Mouse (Mus musculus) heart, adult 11 months (tissue): ENCODE results near the gene Gramd1b.

Experiments used
- DNase-seq: peaks from one replicate; pipeline ENCODE4 v3.0.0; 2022

Gramd1b gene

GRCm38 (mm10) chr9:40455336-40456185, 75.6 kb downstream of the Gramd1b start:
- peak; percentile 98 for DNase-seq

GRCm38 (mm10) chr9:40455020-40455335, 76.2 kb downstream of the Gramd1b start:
- peak; percentile 89 for DNase-seq

GRCm38 (mm10) chr9:40453889-40454288, 77.3 kb downstream of the Gramd1b start:
- no peak for DNase-seq

- no peak for DNase-seq
Observed at GRCm38 (mm10) chr9:40452208-40452607, 79.0 kb downstream of the Gramd1b start.

GRCm38 (mm10) chr9:40450776-40451175, 80.4 kb downstream of the Gramd1b start:
- no peak for DNase-seq

- DNase-seq: no peak
Observed at GRCm38 (mm10) chr9:40450417-40450714, 80.8 kb downstream of the Gramd1b start.

GRCm38 (mm10) chr9:40449610-40450416, 81.4 kb downstream of the Gramd1b start:
- DNase-seq: peak; percentile 87

- no peak for DNase-seq
Observed at GRCm38 (mm10) chr9:40448646-40449243, 82.4 kb downstream of the Gramd1b start.

GRCm38 (mm10) chr9:40447265-40447664, 83.9 kb downstream of the Gramd1b start:
- no peak for DNase-seq

GRCm38 (mm10) chr9:40444961-40445360, 86.2 kb downstream of the Gramd1b start:
- peak; percentile 86 for DNase-seq

- peak; percentile 87 for DNase-seq
Observed at GRCm38 (mm10) chr9:40442784-40443183, 88.4 kb downstream of the Gramd1b start.

- no peak for DNase-seq
Observed at GRCm38 (mm10) chr9:40439973-40440687, 91.1 kb downstream of the Gramd1b start.

- DNase-seq: no peak
Observed at GRCm38 (mm10) chr9:40438731-40439526, 92.3 kb downstream of the Gramd1b start.

GRCm38 (mm10) chr9:40437891-40438290, 93.3 kb downstream of the Gramd1b start:
- DNase-seq: peak; percentile 96

GRCm38 (mm10) chr9:40433286-40433685, 97.9 kb downstream of the Gramd1b start:
- DNase-seq: no peak

- DNase-seq: no peak
Observed at GRCm38 (mm10) chr9:40430969-40431368, 100.2 kb downstream of the Gramd1b start.

- DNase-seq: peak; percentile 60
Observed at GRCm38 (mm10) chr9:40427663-40428062, 103.5 kb downstream of the Gramd1b start.

- DNase-seq: no peak
Observed at GRCm38 (mm10) chr9:40426282-40426964, 104.8 kb downstream of the Gramd1b start.

GRCm38 (mm10) chr9:40424874-40425273, 106.3 kb downstream of the Gramd1b start:
- no peak for DNase-seq

GRCm38 (mm10) chr9:40423427-40423867, 107.7 kb downstream of the Gramd1b start:
- no peak for DNase-seq

GRCm38 (mm10) chr9:40422368-40423057, 108.7 kb downstream of the Gramd1b start:
- no peak for DNase-seq
